Mouse (Mus musculus): ENCODE measurements around the gene Ctc1. TPM values are rescaled to one million over a fixed set of nuclear protein-coding genes. Genes with fewer than 3 reads are reported as not detected.
"Not testable (repeated sequence)": the region's sequence is repeated elsewhere in the genome, so short reads cannot be mapped to it uniquely, and the experiment has no call there.

The Ctc1 gene
- polyA plus RNA-seq, 1 experiment: 43.2 TPM

- no peak overlapping the region for H3K27ac ChIP-seq (ENCODE audit: insufficient read depth, low read length)
- H3K4me3 ChIP-seq (ENCODE audit: insufficient read depth, low read length): no peak overlapping the region
- no peak for TF ChIP-seq POLR2A (IDR thresholded peaks at IDR 0.05; ENCODE audit: low read depth, low read length)
- TF ChIP-seq CTCF (IDR thresholded peaks at IDR 0.05; ENCODE audit: borderline replicate concordance, insufficient read depth, low read length): no peak
- H3K4me1 ChIP-seq (ENCODE audit: control insufficient read depth, insufficient read depth, low read length): no peaks in the 10 kb centered on the region
These were observed 36.4 kb upstream of the Ctc1 start for GRCm38 (mm10) chr11:68979320-68979733.

GRCm38 (mm10) chr11:68980919-68981318, 34.8 kb upstream of the Ctc1 start:
- TF ChIP-seq POLR2A (IDR thresholded peaks at IDR 0.05; ENCODE audit: low read depth, low read length): no peak
- no peak for TF ChIP-seq CTCF (IDR thresholded peaks at IDR 0.05; ENCODE audit: borderline replicate concordance, insufficient read depth, low read length)
- Histone ChIP-seq H3K4me1 (ENCODE audit: control insufficient read depth, insufficient read depth, low read length) (no peaks in the 10 kb centered on the region), H3K27ac (ENCODE audit: insufficient read depth, low read length) (no peak overlapping the region)

GRCm38 (mm10) chr11:68982639-68983369, 32.9 kb upstream of the Ctc1 start:
- Histone ChIP-seq H3K4me1 (ENCODE audit: control insufficient read depth, insufficient read depth, low read length) (no peaks in the 10 kb centered on the region), H3K27ac (ENCODE audit: insufficient read depth, low read length) (no peak overlapping the region), H3K4me3 (ENCODE audit: insufficient read depth, low read length) (no peak overlapping the region)
- TF ChIP-seq CTCF (IDR thresholded peaks at IDR 0.05; ENCODE audit: borderline replicate concordance, insufficient read depth, low read length): peak; percentile 56; the same call in 1 of the 2 replicates
- no peak for TF ChIP-seq POLR2A (IDR thresholded peaks at IDR 0.05; ENCODE audit: low read depth, low read length)

More at GRCm38 (mm10) chr11:68980919-68981318, 34.8 kb upstream of the Ctc1 start:
- H3K4me3 ChIP-seq (ENCODE audit: insufficient read depth, low read length): no peak overlapping the region

GRCm38 (mm10) chr11:68987365-68987882, 28.3 kb upstream of the Ctc1 start:
- Histone ChIP-seq H3K4me1 (ENCODE audit: control insufficient read depth, insufficient read depth, low read length) (no peaks in the 10 kb centered on the region), H3K4me3 (ENCODE audit: insufficient read depth, low read length) (no peak overlapping the region), H3K27ac (ENCODE audit: insufficient read depth, low read length) (no peak overlapping the region)
- TF ChIP-seq CTCF (IDR thresholded peaks at IDR 0.05; ENCODE audit: borderline replicate concordance, insufficient read depth, low read length): no peak
- TF ChIP-seq POLR2A (IDR thresholded peaks at IDR 0.05; ENCODE audit: low read depth, low read length): no peak

GRCm38 (mm10) chr11:68988341-68988740, 27.4 kb upstream of the Ctc1 start:
- no peak for TF ChIP-seq CTCF (IDR thresholded peaks at IDR 0.05; ENCODE audit: borderline replicate concordance, insufficient read depth, low read length)
- TF ChIP-seq POLR2A (IDR thresholded peaks at IDR 0.05; ENCODE audit: low read depth, low read length): no peak
- no peak overlapping the region for H3K27ac ChIP-seq (ENCODE audit: insufficient read depth, low read length)
- no peaks in the 10 kb centered on the region for H3K4me1 ChIP-seq (ENCODE audit: control insufficient read depth, insufficient read depth, low read length)
- H3K4me3 ChIP-seq (ENCODE audit: insufficient read depth, low read length): no peak overlapping the region

- no peak for TF ChIP-seq CTCF (IDR thresholded peaks at IDR 0.05; ENCODE audit: borderline replicate concordance, insufficient read depth, low read length)
- TF ChIP-seq POLR2A (IDR thresholded peaks at IDR 0.05; ENCODE audit: low read depth, low read length): no peak
- no peak overlapping the region for H3K27ac ChIP-seq (ENCODE audit: insufficient read depth, low read length)
These were observed 22.6 kb upstream of the Ctc1 start for GRCm38 (mm10) chr11:68993122-68993521.

GRCm38 (mm10) chr11:68994377-68994776, 21.3 kb upstream of the Ctc1 start:
- Histone ChIP-seq H3K27ac (ENCODE audit: insufficient read depth, low read length) (no peak overlapping the region), H3K4me3 (ENCODE audit: insufficient read depth, low read length) (no peak overlapping the region), H3K4me1 (ENCODE audit: control insufficient read depth, insufficient read depth, low read length) (no peaks in the 10 kb centered on the region)
- TF ChIP-seq CTCF (IDR thresholded peaks at IDR 0.05; ENCODE audit: borderline replicate concordance, insufficient read depth, low read length) (no peak), POLR2A (IDR thresholded peaks at IDR 0.05; ENCODE audit: low read depth, low read length) (no peak)

More at GRCm38 (mm10) chr11:68993122-68993521, 22.6 kb upstream of the Ctc1 start:
- no peaks in the 10 kb centered on the region for H3K4me1 ChIP-seq (ENCODE audit: control insufficient read depth, insufficient read depth, low read length)
- H3K4me3 ChIP-seq (ENCODE audit: insufficient read depth, low read length): no peak overlapping the region

- no peak for TF ChIP-seq CTCF (IDR thresholded peaks at IDR 0.05; ENCODE audit: borderline replicate concordance, insufficient read depth, low read length)
- no peak for TF ChIP-seq POLR2A (IDR thresholded peaks at IDR 0.05; ENCODE audit: low read depth, low read length)
- no peaks in the 10 kb centered on the region for H3K4me1 ChIP-seq (ENCODE audit: control insufficient read depth, insufficient read depth, low read length)
- no peak overlapping the region for H3K4me3 ChIP-seq (ENCODE audit: insufficient read depth, low read length)
- H3K27ac ChIP-seq (ENCODE audit: insufficient read depth, low read length): no peak overlapping the region
These were observed 18.6 kb upstream of the Ctc1 start for GRCm38 (mm10) chr11:68997080-68997479.

- not testable (repeated sequence) for H3K4me1 ChIP-seq (ENCODE audit: control insufficient read depth, insufficient read depth, low read length); H3K4me3 ChIP-seq (ENCODE audit: insufficient read depth, low read length); H3K27ac ChIP-seq (ENCODE audit: insufficient read depth, low read length)
These were observed 12.9 kb upstream of the Ctc1 start for GRCm38 (mm10) chr11:69002782-69003181.

- Histone ChIP-seq H3K4me3 (ENCODE audit: insufficient read depth, low read length) (no peak overlapping the region), H3K4me1 (ENCODE audit: control insufficient read depth, insufficient read depth, low read length) (no peaks in the 10 kb centered on the region), H3K27ac (ENCODE audit: insufficient read depth, low read length) (no peak overlapping the region)
- no peak for TF ChIP-seq CTCF (IDR thresholded peaks at IDR 0.05; ENCODE audit: borderline replicate concordance, insufficient read depth, low read length)
- no peak for TF ChIP-seq POLR2A (IDR thresholded peaks at IDR 0.05; ENCODE audit: low read depth, low read length)
These were observed 12.1 kb upstream of the Ctc1 start for GRCm38 (mm10) chr11:69003592-69003991.
